ENCODE assay signal across 1 mouse cellular context in genomic region chr2:59881831-59882741, GRCm38 (mm10).
TF ChIP-seq lines count a peak whose summit lies in the region.

TSS of gene Wdsub1 (minus strand) at chr2:59882591.

TF ChIP-seq in CH12.LX, 34 proteins besides CTCF, POLR2A, EP300 and RAD21 (continued from another document):
- TF ChIP-seq SMC3 (IDR thresholded peaks at IDR 0.05; ENCODE audit: low read depth, low read length) = peak; percentile 10; the same call in 1 of the 2 replicates
- TF ChIP-seq CHD2 (IDR thresholded peaks at IDR 0.05; ENCODE audit: low read length) = no peak
- TF ChIP-seq USF1 (IDR thresholded peaks at IDR 0.05; ENCODE audit: low read depth, low read length) = peak; percentile 92
- TF ChIP-seq ZMIZ1 (IDR thresholded peaks at IDR 0.05; ENCODE audit: low read depth, low read length) = peak; percentile 60; the same call in 1 of the 2 replicates
- TF ChIP-seq NELFE (IDR thresholded peaks at IDR 0.05; ENCODE audit: low read depth, low read length) = peak; percentile 86
- TF ChIP-seq PAX5 (IDR thresholded peaks at IDR 0.05; ENCODE audit: low read length) = no peak
- peak; percentile 82 for TF ChIP-seq MXI1 (IDR thresholded peaks at IDR 0.05; ENCODE audit: low read depth, low read length)
- TF ChIP-seq MAX (IDR thresholded peaks at IDR 0.05; ENCODE audit: low read length) = peak; percentile 73; the same call in 1 of the 2 replicates
